Mouse (Mus musculus): ENCODE results near the gene Chmp5.
"Not testable (repeated sequence)": the region's sequence is repeated elsewhere in the genome, so short reads cannot be mapped to it uniquely, and the experiment has no call there.

Gene Chmp5

DNA sequence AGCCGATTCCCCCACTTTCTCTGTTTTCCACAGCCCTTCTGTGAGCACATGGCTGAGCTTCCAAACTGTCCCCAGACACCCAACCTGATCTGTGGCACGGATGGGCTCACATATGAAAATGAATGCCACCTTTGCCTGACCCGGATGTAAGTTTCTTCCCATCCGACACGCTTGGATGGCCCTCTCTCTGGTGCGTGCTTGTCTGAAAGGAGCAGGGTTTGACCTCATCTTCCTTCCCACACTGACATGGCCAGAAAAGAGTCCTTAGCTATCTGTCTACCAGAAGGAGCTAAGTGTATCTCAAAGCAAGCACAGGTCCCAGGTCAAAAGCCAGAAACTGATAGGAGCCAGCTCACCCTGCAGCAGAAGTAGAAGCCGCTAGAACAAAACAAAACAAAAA, 19.2 kb upstream of the Chmp5 start:
- no peak for DNase-seq (ENCODE audit: low read depth, low spot score)
- H3K27me3 ChIP-seq (ENCODE audit: control insufficient read depth, insufficient read depth, low read length, poor library complexity, severe bottlenecking) = no peaks in the 10 kb centered on the region
- no peaks in the 10 kb centered on the region for H3K36me3 ChIP-seq (ENCODE audit: control insufficient read depth, insufficient read depth, low read length, poor library complexity, severe bottlenecking)

GRCm38 (mm10) chr4:40933694-40934093, 14.5 kb upstream of the Chmp5 start:
- H3K36me3 ChIP-seq (ENCODE audit: control insufficient read depth, insufficient read depth, low read length, poor library complexity, severe bottlenecking) = peaks cover 9% of the 10 kb centered on the region
- H3K27me3 ChIP-seq (ENCODE audit: control insufficient read depth, insufficient read depth, low read length, poor library complexity, severe bottlenecking) = no peaks in the 10 kb centered on the region
- DNase-seq (ENCODE audit: low read depth, low spot score) = no peak

- H3K36me3 ChIP-seq (ENCODE audit: control insufficient read depth, insufficient read depth, low read length, poor library complexity, severe bottlenecking) = peaks cover 12% of the 10 kb centered on the region
- DNase-seq (ENCODE audit: low read depth, low spot score); H3K27me3 ChIP-seq (ENCODE audit: control insufficient read depth, insufficient read depth, low read length, poor library complexity, severe bottlenecking): not testable (repeated sequence)
Observed at GRCm38 (mm10) chr4:40934369-40934768, 13.8 kb upstream of the Chmp5 start.

- H3K36me3 ChIP-seq (ENCODE audit: control insufficient read depth, insufficient read depth, low read length, poor library complexity, severe bottlenecking) = peaks cover 27% of the 10 kb centered on the region
- no peak for DNase-seq (ENCODE audit: low read depth, low spot score)
- no peaks in the 10 kb centered on the region for H3K27me3 ChIP-seq (ENCODE audit: control insufficient read depth, insufficient read depth, low read length, poor library complexity, severe bottlenecking)
Observed at GRCm38 (mm10) chr4:40936175-40936839, 11.9 kb upstream of the Chmp5 start.

DNA sequence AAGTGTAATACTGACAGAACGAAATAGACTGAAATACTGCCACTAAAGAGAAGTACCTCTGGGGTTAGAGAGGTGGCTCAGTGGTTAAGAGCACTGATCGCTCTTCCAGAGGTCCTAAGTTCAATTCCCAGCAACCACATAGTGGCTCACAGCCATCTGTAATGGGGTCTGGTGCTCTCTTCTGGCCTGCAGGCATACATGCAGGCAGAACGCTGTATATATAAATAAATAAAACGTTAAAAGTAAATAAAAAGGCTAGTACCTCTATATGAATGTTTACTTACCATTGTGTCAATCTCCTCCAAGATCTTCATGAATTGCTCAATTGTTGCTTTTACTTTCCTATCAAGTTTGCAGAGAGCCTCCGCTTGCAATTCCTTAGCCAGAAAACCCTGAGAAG, 9.4 kb upstream of the Chmp5 start:
- Histone ChIP-seq H3K36me3 (ENCODE audit: control insufficient read depth, insufficient read depth, low read length, poor library complexity, severe bottlenecking) (peaks cover 33% of the 10 kb centered on the region), H3K27me3 (ENCODE audit: control insufficient read depth, insufficient read depth, low read length, poor library complexity, severe bottlenecking) (no peaks in the 10 kb centered on the region)
- no peak for DNase-seq (ENCODE audit: low read depth, low spot score)

DNA sequence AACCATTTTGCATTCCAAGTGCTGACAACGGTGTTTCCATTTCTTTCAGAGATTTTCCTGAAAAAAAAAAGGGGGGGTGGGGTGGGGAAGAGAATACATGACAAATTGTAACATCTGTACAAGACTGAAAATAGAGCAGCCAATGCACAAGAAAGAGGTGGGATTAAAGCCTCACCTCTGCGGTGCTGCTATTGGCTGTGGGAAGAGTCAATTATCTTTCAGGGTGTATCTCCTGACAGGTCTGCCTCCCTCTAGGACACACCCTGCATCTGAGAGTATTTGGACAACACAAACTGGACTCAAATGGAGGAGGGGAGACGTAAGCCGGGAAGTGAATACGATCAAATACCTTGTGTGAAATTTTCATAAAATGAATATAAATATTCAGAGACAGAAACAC, 4.6 kb upstream of the Chmp5 start:
- peaks cover 27% of the 10 kb centered on the region for H3K36me3 ChIP-seq (ENCODE audit: control insufficient read depth, insufficient read depth, low read length, poor library complexity, severe bottlenecking)
- no peak for DNase-seq (ENCODE audit: low read depth, low spot score)
- H3K27me3 ChIP-seq (ENCODE audit: control insufficient read depth, insufficient read depth, low read length, poor library complexity, severe bottlenecking) = no peaks in the 10 kb centered on the region

- no peak for DNase-seq (ENCODE audit: low read depth, low spot score)
- Histone ChIP-seq H3K36me3 (ENCODE audit: control insufficient read depth, insufficient read depth, low read length, poor library complexity, severe bottlenecking) (peaks cover 9% of the 10 kb centered on the region), H3K27me3 (ENCODE audit: control insufficient read depth, insufficient read depth, low read length, poor library complexity, severe bottlenecking) (no peaks in the 10 kb centered on the region)
Observed at GRCm38 (mm10) chr4:40946516-40947121, 1.6 kb upstream of the Chmp5 start.

DNA sequence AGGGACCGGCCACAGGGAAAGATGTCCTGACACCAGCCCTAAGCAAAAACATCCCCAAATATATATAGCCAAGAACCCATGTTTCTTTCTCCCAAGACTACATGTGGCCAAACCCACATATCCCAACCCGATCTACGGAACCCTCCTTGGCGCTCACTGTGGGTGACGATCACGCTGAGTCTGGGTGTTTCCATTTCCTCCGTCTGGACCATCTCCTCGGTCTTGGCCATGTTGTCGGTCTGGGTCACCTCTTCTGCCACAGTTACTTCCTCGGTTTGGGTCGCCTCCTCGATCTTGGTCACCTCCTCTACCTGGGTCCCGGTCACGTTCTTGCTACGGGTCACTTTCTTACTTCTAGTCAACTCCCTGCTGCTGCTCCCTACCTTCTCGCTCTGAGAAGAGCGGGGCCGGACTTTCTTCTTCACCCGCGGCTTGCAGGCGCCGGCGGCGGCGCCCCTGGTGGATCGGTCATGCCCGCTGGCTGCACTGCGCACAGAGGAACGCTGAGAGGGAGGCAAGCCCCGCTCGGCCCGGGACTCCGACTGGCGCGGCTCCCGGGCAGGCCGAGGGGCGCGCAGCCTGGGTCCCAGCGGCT, 545 bp upstream of the Chmp5 start:
- DNase-seq (ENCODE audit: low read depth, low spot score) = no peak
- peaks cover 6% of the 10 kb centered on the region for H3K36me3 ChIP-seq (ENCODE audit: control insufficient read depth, insufficient read depth, low read length, poor library complexity, severe bottlenecking)
- H3K27me3 ChIP-seq (ENCODE audit: control insufficient read depth, insufficient read depth, low read length, poor library complexity, severe bottlenecking) = no peaks in the 10 kb centered on the region

- H3K36me3 ChIP-seq (ENCODE audit: control insufficient read depth, insufficient read depth, low read length, poor library complexity, severe bottlenecking) = peaks cover 15% of the 10 kb centered on the region
- DNase-seq (ENCODE audit: low read depth, low spot score) = peak; percentile 59
- H3K27me3 ChIP-seq (ENCODE audit: control insufficient read depth, insufficient read depth, low read length, poor library complexity, severe bottlenecking) = no peaks in the 10 kb centered on the region
Observed at GRCm38 (mm10) chr4:40953521-40953920, 5.3 kb downstream of the Chmp5 start.

DNA sequence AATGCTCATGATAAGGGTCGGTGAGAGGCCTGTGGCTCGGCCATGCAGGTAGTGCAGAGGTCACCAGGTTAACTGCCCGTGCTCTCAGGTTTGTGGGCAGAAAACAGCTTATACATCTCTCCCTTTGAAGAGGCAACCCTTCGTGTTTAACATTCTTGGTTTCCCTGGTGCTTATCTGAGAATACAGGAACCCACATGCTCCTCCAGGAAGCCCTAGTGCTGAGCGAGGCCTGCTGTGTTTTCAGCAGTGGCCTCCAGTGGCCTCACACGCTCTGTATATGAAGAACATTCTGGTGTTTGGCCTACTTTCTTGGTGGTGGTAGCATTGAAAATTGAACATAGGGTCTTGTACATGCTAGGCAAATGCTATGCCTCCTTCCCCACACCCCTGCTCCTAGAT, 7.7 kb downstream of the Chmp5 start:
- DNase-seq (ENCODE audit: low read depth, low spot score) = no peak
- H3K27me3 ChIP-seq (ENCODE audit: control insufficient read depth, insufficient read depth, low read length, poor library complexity, severe bottlenecking) = no peaks in the 10 kb centered on the region; the same call in 1 of the 2 replicates
- peaks cover 30% of the 10 kb centered on the region for H3K36me3 ChIP-seq (ENCODE audit: control insufficient read depth, insufficient read depth, low read length, poor library complexity, severe bottlenecking)

DNA sequence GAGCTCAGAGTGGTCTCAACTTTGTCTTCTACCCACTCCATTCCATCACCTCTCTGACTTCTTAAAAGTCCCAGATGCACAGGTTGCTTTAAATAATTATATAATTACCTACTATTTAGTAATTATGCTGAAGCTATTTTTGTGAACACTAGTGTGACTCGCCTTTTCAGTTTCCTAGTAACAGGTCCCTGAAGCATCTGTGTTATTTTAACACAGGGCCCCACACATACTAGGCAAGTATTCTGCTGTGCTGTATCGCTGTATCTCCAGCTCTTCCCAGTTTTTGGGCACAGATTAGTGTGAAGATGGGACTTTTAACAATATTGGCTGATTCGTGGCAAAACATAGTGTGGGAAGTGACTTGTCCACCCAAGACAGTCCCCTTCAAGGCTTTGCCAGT, 15.3 kb downstream of the Chmp5 start:
- H3K27me3 ChIP-seq (ENCODE audit: control insufficient read depth, insufficient read depth, low read length, poor library complexity, severe bottlenecking) = no peaks in the 10 kb centered on the region; the same call in 1 of the 2 replicates
- H3K36me3 ChIP-seq (ENCODE audit: control insufficient read depth, insufficient read depth, low read length, poor library complexity, severe bottlenecking) = peaks cover 19% of the 10 kb centered on the region; the same call in 1 of the 2 replicates
- DNase-seq (ENCODE audit: low read depth, low spot score) = no peak

DNA sequence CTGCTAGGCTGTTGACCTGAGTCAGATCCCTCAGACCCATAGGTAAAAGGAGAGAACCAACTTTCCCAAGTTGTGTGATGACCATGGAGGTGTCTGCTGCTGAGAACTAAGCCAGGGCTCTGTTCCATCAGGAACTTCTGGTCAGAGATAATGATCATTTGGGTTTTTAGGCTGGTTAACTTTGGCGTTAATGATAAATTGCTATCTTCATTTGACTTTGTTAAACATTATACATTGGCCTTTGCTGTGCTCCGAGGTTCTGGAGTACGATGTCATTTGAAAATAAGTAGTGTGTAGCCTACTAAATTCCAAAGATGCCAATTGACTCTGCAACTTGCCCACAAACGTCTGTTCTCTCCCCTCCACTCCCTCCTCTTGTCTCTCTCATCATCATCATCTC, 21.0 kb downstream of the Chmp5 start:
- DNase-seq (ENCODE audit: low read depth, low spot score) = no peak
- Histone ChIP-seq H3K36me3 (ENCODE audit: control insufficient read depth, insufficient read depth, low read length, poor library complexity, severe bottlenecking) (peaks cover 4% of the 10 kb centered on the region; the same call in 1 of the 2 replicates), H3K27me3 (ENCODE audit: control insufficient read depth, insufficient read depth, low read length, poor library complexity, severe bottlenecking) (no peaks in the 10 kb centered on the region)

- DNase-seq (ENCODE audit: low read depth, low spot score) = peak; percentile 42
- no peaks in the 10 kb centered on the region for H3K27me3 ChIP-seq (ENCODE audit: control insufficient read depth, insufficient read depth, low read length, poor library complexity, severe bottlenecking)
- H3K36me3 ChIP-seq (ENCODE audit: control insufficient read depth, insufficient read depth, low read length, poor library complexity, severe bottlenecking) = 0 out of 2 replicates have a peak, but pooled peaks cover 2% of the 10 kb centered on the region
Observed at GRCm38 (mm10) chr4:40969781-40970591, 21.8 kb downstream of the Chmp5 start.

DNA sequence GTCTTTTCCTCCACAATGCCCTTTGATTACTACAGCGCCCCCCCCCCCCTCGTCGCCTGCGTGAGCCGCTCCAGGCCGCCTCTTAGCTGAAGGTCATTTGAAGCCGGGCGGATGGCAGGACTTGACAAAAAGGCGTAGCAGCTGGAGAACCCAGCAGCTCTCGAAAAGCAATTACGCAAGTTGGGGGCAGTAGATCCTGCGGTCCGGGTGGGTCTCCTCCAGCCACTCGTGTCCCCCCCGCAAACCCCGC, 22.3 kb downstream of the Chmp5 start:
- DNase-seq (ENCODE audit: low read depth, low spot score) = no peak

More for the DNA sequence above, 22.3 kb downstream of the Chmp5 start:
- Histone ChIP-seq H3K36me3 (ENCODE audit: control insufficient read depth, insufficient read depth, low read length, poor library complexity, severe bottlenecking) (0 out of 2 replicates have a peak, but pooled peaks cover 2% of the 10 kb centered on the region), H3K27me3 (ENCODE audit: control insufficient read depth, insufficient read depth, low read length, poor library complexity, severe bottlenecking) (no peaks in the 10 kb centered on the region)

All from splenic B cell, adult 2 months (primary cell).